Mouse (Mus musculus) stomach, embryonic 15.5 days (tissue): Measurements from ENCODE around the gene Hoxc5. TPM values are rescaled to one million over a fixed set of nuclear protein-coding genes. Genes with fewer than 3 reads are reported as not detected.
A peak's percentile ranks its signal among the peaks of the same experiment; 100 is the strongest.

Experiments
- ATAC-seq: fragments of 200-750 bp; cut with Nextera tagmentation; 2 replicates; pipeline ENCODE4 v1.8.0; 2017; ENCODE audit warnings: low read depth, moderate number of reproducible peaks, moderate TSS enrichment; ENCODE audit not compliant: insufficient read depth, low FRiP score
- H3K27ac ChIP-seq: fragments of 300-500 bp; sonication (generic); 2 replicates; pipeline ENCODE4 v1.5.1; 2015; ENCODE audit warnings: mild to moderate bottlenecking, inconsistent platforms
- H3K27me3 ChIP-seq: fragments of 300-500 bp; sonication (generic); replicated peaks from 2 replicates; pipeline ENCODE4 v1.6.1; 2015; ENCODE audit warnings: inconsistent platforms
- H3K36me3 ChIP-seq: fragments of 300-500 bp; sonication (generic); 2 replicates; pipeline ENCODE4 v1.6.1; 2015; ENCODE audit warnings: inconsistent platforms
- H3K4me1 ChIP-seq: fragments of 300-500 bp; sonication (generic); 2 replicates; pipeline ENCODE4 v1.6.1; 2015; ENCODE audit warnings: inconsistent platforms
- H3K4me2 ChIP-seq: fragments of 300-500 bp; sonication (generic); 2 replicates; pipeline ENCODE4 v1.6.1; 2015; ENCODE audit warnings: mild to moderate bottlenecking, inconsistent platforms
- H3K4me3 ChIP-seq: fragments of 300-500 bp; sonication (generic); replicated peaks from 2 replicates; pipeline ENCODE4 v1.5.1; 2015; ENCODE audit warnings: inconsistent platforms
- H3K9ac ChIP-seq: fragments of 300-500 bp; sonication (generic); 2 replicates; pipeline ENCODE4 v1.6.1; 2015; ENCODE audit warnings: inconsistent platforms
- H3K9me3 ChIP-seq: fragments of 300-500 bp; sonication (generic); 2 replicates; pipeline ENCODE4 v1.6.1; 2016; ENCODE audit warnings: inconsistent platforms
- WGBS: fragments of 180-500 bp; shearing (Covaris S2); methylation state at CpG from one replicate; pipeline ENCODE4 v1.1.7; 2015; 5-methylcytosine and 5-hydroxymethylcytosine counted together
- polyA plus RNA-seq: library from polyadenylated mRNA; unstranded; fragments of >200 nt; fragmentation: Nextera tagmentation; extraction: Ambion mirVana; gene quantifications from 2 replicates; pipeline ENCODE4 v1.2.1, GENCODE M21; 2015

Gene Hoxc5
- polyA plus RNA-seq, 1 experiment from 2014 or later = 16.2 TPM

GRCm38 (mm10) chr15:102984925-102985324 is 17.7 kb downstream of the Hoxc5 start:
- Histone ChIP-seq H3K4me2 (no peak overlapping the region), H3K27ac (no peak overlapping the region), H3K4me3 (no peak overlapping the region), H3K9me3 (no peaks in the 10 kb centered on the region), H3K9ac (no peak overlapping the region), H3K4me1 (peaks cover 10% of the 10 kb centered on the region), H3K27me3 (peaks cover 96% of the 10 kb centered on the region), H3K36me3 (no peaks in the 10 kb centered on the region)
- ATAC-seq = no peak
- 13% methylated on average over 3 of the region's 3 CpGs for WGBS

DNA sequence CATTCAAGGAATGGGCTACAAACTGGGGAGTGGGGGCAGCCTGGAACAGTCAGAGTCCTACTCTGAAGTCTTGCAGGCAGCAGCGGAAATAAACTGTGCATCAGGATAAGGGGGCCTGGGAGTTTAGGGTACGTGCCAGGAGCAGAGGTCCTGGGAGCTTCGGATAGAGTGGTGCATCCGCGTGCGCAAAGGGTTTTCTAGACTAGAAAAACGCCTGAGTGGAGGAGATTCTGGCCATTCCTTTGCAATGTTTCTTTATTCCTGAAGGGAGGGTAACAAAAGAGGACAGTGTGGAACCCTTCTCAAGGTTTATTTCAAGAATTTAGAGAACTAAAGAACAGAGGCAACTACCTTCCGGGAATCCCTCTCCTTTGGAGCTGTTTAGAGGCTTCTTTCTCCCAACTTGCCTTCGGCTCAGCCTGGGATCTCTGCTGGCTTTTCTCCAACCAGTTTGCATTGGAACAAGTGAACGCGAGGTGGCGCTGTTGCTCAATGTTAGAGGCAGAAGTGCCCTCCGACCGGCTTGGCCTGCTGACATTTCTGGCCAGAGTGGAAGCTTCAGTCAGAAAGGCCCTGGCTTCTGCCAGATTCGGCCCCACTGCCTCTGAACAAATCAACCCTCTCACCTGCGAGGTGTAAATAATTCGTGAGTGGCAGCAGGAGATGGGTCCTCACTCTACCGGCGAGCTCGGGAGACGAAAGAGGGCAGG is 20.0 kb downstream of the Hoxc5 start:
- H3K27ac ChIP-seq = no peak overlapping the region
- WGBS = 6% methylated on average over 21 of the region's 21 CpGs

DNA sequence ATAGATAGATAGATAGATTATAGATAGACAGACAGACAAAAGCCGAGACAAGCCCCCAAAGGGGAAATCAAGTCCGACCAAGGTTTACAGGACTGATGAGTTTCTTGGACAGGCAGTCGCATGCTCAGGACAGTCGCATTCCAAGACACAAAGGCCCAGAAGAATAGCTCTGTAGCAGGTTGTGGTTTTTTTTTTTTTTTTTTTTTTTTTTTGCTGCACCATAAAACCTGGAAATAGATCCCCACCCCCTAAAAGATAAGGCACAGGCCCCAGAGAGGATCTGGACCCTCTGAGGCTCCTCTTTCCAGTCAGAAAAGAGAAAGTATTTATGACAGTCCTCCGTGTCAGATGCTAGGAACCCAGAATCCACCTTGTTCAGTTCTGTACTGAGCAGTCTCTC is 20.8 kb downstream of the Hoxc5 start:
- Histone ChIP-seq H3K4me2 (no peak overlapping the region), H3K27ac (no peak overlapping the region), H3K9ac (no peak overlapping the region), H3K36me3 (no peaks in the 10 kb centered on the region), H3K27me3 (peaks cover 94% of the 10 kb centered on the region), H3K4me1 (0 out of 2 replicates have a peak, but pooled peaks cover 5% of the 10 kb centered on the region), H3K9me3 (no peaks in the 10 kb centered on the region), H3K4me3 (no peak overlapping the region)
- 43% methylated on average over 5 of the region's 5 CpGs for WGBS
- no peak for ATAC-seq

More for the DNA sequence above, 20.0 kb downstream of the Hoxc5 start:
- H3K36me3 ChIP-seq = no peaks in the 10 kb centered on the region
- no peak; the same call in 1 of the 2 replicates for ATAC-seq
- H3K9ac ChIP-seq = no peak overlapping the region
- peaks cover 93% of the 10 kb centered on the region for H3K27me3 ChIP-seq
- 0 out of 2 replicates have a peak, but pooled peaks cover 5% of the 10 kb centered on the region for H3K4me1 ChIP-seq
- H3K9me3 ChIP-seq = no peaks in the 10 kb centered on the region
- no peak overlapping the region for H3K4me2 ChIP-seq
- no peak overlapping the region for H3K4me3 ChIP-seq

- Histone ChIP-seq H3K4me3 (peak within 1 kb of the TSS; percentile 30), H3K9ac (no peak within 1 kb of the TSS), H3K4me1 (0 out of 2 replicates have a peak, but pooled peaks cover 5% of the 10 kb centered on the region), H3K36me3 (no peaks in the 10 kb centered on the region), H3K27me3 (peaks cover 87% of the 10 kb centered on the region), H3K9me3 (no peaks in the 10 kb centered on the region), H3K27ac (no peak within 1 kb of the TSS), H3K4me2 (peak within 1 kb of the TSS; percentile 45)
- WGBS = 2% methylated on average over 69 of the region's 69 CpGs
- no peak for ATAC-seq
Observed at GRCm38 (mm10) chr15:102990461-102991397, 23.5 kb downstream of the Hoxc5 start, which contains the start of gene Hoxc8. Gene Hoxc8 (plus strand): TSS chr15:102990607.

- Histone ChIP-seq H3K27ac (no peak overlapping the region), H3K4me3 (no peak overlapping the region), H3K4me2 (no peak overlapping the region), H3K4me1 (0 out of 2 replicates have a peak, but pooled peaks cover 5% of the 10 kb centered on the region), H3K27me3 (peaks cover 87% of the 10 kb centered on the region), H3K36me3 (no peaks in the 10 kb centered on the region), H3K9ac (no peak overlapping the region), H3K9me3 (no peaks in the 10 kb centered on the region)
- WGBS = 9% methylated on average over 7 of the region's 7 CpGs
- ATAC-seq = no peak
Observed at GRCm38 (mm10) chr15:102991782-102992181, 24.5 kb downstream of the Hoxc5 start.

DNA sequence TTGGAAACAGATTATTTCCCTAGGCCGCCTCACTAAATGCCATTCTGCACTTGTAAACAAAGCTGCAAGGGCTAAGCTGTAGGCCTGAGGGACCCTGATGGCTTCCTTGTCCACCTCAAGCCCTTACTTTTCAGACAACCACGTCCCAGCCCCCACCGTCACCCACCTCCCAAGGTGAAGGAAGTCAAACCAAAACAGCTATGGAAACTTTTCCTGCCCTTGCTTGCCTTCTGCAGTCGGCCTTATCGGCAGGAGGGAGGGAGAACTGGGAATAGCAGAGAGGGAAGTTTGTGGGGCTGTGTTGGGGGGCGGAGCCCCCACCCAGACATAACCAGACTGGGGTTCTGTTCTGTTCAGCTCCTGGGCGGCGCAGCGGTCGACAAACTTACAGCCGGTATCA is 25.0 kb downstream of the Hoxc5 start:
- Histone ChIP-seq H3K4me3 (no peak overlapping the region), H3K27me3 (peaks cover 85% of the 10 kb centered on the region), H3K36me3 (no peaks in the 10 kb centered on the region), H3K9ac (no peak overlapping the region), H3K4me2 (no peak overlapping the region), H3K9me3 (no peaks in the 10 kb centered on the region), H3K4me1 (0 out of 2 replicates have a peak, but pooled peaks cover 5% of the 10 kb centered on the region), H3K27ac (no peak overlapping the region)
- no peak for ATAC-seq
- 6% methylated on average over 11 of the region's 11 CpGs for WGBS

GRCm38 (mm10) chr15:102992863-102993262 is 25.6 kb downstream of the Hoxc5 start:
- Histone ChIP-seq H3K27ac (no peak overlapping the region), H3K9ac (no peak overlapping the region), H3K4me3 (no peak overlapping the region), H3K36me3 (no peaks in the 10 kb centered on the region), H3K4me1 (0 out of 2 replicates have a peak, but pooled peaks cover 5% of the 10 kb centered on the region), H3K9me3 (no peaks in the 10 kb centered on the region), H3K27me3 (peaks cover 85% of the 10 kb centered on the region), H3K4me2 (no peak overlapping the region)
- ATAC-seq = no peak
- WGBS = 10% methylated on average over 3 of the region's 3 CpGs

DNA sequence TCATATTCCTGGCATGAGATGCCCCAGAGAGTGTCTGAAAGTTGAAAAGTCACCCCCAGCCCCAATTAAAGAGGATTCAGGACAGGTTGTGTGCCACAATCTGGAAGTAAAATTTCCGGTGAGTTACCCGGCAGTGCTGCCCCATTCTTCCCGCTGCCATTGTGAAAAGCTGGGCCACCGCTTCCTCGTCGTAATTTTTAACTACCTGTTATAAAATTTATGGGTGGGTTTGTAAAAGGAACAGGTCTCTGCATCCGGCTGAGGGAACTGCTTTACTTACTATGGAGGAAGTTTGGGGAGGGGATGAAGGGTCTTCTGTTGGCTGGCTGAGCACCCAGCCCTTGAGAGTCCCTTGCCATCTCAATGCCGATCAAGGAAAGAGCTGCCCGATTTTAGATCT is 29.3 kb downstream of the Hoxc5 start:
- H3K4me1 ChIP-seq = peaks cover 15% of the 10 kb centered on the region
- H3K27ac ChIP-seq = no peak overlapping the region
- peaks cover 89% of the 10 kb centered on the region for H3K27me3 ChIP-seq
- no peak for ATAC-seq
- H3K4me2 ChIP-seq = no peak overlapping the region
- no peaks in the 10 kb centered on the region for H3K36me3 ChIP-seq
- 9% methylated on average over 9 of the region's 9 CpGs for WGBS
- H3K4me3 ChIP-seq = no peak overlapping the region
- no peak overlapping the region for H3K9ac ChIP-seq
- no peaks in the 10 kb centered on the region for H3K9me3 ChIP-seq

DNA sequence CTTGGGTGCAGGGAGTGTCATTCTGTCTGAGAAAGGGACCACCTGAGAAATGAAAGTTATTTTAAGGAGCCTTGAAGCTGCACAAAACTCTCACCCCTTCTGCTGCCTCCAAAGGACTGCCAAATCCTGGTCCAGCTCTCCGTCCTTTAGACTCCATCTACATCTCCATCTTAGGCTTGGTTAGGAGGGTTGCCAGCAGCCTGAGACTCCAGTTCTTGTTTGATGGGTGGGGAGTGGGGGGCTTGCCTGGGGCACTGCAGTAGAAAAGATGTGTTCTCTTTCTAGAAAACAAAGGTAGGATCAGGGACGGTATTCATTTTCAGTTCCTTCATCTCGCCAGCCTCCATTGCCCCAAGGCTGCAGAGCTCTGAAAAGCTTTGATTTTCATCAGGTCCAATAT is 30.2 kb downstream of the Hoxc5 start:
- Histone ChIP-seq H3K9ac (no peak overlapping the region), H3K27me3 (peaks cover 89% of the 10 kb centered on the region), H3K27ac (no peak overlapping the region), H3K4me3 (no peak overlapping the region), H3K4me1 (peaks cover 15% of the 10 kb centered on the region), H3K9me3 (no peaks in the 10 kb centered on the region), H3K36me3 (no peaks in the 10 kb centered on the region), H3K4me2 (0 out of 2 replicates have a peak overlapping the region, but pooled peaks have one; percentile 86)
- WGBS = 6% methylated on average over 3 of the region's 3 CpGs
- no peak for ATAC-seq

DNA sequence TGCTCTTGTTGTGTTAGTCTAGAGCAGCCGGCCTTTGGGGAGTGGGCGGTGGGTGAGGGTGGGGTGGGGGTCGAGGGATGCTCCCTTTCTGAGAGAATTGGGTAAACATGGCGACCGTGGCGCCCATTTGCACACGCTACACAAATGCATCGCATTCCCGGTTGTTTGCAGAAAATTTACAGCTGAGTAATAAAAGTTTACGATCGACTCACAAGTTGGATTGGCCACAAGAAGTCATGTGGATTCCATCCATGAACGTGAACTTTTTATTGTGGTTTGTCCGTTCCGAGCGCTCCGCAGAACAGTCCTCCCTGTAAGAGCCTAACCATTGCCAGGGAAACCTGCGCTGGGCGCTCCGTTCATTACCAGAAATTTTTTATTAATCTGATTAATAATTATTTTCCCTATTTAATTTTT is 30.7 kb downstream of the Hoxc5 start, which contains the start of gene Hoxc6:
Gene Hoxc6 (plus strand): TSS at position 319 of the 417 bp plus-strand sequence.
- ATAC-seq = no peak

DNA sequence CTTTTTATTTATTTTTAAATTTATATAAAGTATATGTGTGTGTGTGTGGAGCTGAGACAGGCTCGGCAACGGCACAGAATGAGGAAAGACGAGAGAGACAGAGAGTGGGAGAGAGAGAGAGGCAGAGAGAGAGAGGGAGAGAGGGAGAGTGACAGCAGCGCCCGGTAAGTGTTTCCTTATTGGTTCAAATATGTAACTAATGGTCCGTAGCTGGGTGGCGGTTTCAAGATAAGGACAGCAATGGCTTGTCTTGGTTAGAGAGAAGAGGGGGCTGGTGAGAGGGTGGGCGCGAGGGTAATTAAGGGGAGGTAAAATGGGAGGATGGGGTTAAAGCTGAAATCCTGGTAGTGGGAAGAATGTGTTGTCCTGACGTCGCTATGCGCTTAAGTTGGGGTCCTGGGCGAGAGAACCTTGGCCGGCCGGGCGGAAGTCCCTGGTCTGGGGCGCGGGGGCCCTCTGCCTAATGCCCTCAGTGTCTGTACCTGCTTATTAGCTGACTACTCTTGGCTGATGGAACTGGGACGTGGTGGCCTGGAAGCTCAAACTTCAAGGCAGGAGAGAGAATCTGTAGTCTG is 31.5 kb downstream of the Hoxc5 start:
- Histone ChIP-seq H3K9me3 (no peaks in the 10 kb centered on the region), H3K27me3 (peaks cover 90% of the 10 kb centered on the region), H3K27ac (peak overlapping the region; percentile 21; the same call in 1 of the 2 replicates), H3K4me1 (peaks cover 15% of the 10 kb centered on the region), H3K4me2 (peak overlapping the region; percentile 86), H3K9ac (no peak overlapping the region), H3K36me3 (no peaks in the 10 kb centered on the region), H3K4me3 (peak overlapping the region; percentile 44)
- no peak for ATAC-seq
- WGBS = 2% methylated on average over 19 of the region's 19 CpGs

More for the DNA sequence above, 30.7 kb downstream of the Hoxc5 start, which contains the start of gene Hoxc6:
- H3K4me3 ChIP-seq = peak within 1 kb of the TSS; percentile 44
- H3K27me3 ChIP-seq = peaks cover 89% of the 10 kb centered on the region
- no peaks in the 10 kb centered on the region for H3K36me3 ChIP-seq
- peaks cover 15% of the 10 kb centered on the region for H3K4me1 ChIP-seq
- WGBS = 4% methylated on average over 19 of the region's 19 CpGs
- H3K9ac ChIP-seq = no peak within 1 kb of the TSS
- H3K4me2 ChIP-seq = peak within 1 kb of the TSS; percentile 86
- no peaks in the 10 kb centered on the region for H3K9me3 ChIP-seq
- H3K27ac ChIP-seq = peak within 1 kb of the TSS; percentile 21; the same call in 1 of the 2 replicates
